Comparison of ENCODE assay signal across 23 mouse cellular contexts in the genomic region with DNA sequence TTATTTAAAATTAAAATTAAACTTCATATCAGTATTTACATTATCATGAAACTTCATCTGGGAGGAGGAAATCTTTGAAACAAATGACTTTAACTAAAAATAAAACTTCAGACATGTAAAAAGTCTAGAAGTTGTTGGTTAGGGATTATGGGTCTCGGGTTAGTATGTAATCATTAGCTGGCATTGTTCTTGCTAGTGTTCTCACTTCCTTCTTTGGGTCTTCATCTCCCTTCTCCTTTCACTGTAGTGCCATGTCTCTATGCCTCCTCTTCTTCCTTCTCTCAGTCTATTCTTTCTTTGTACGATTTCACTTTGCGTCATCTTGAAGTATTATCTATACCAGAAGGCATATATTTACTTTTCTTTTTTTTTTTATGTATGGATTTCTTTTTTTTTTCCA.
"Had no signal": no experiment of that assay in that cellular context is flagged by ENCODE, and none has a peak within 500 bp of the region (broad histone marks: within the 10 kb centered on the region; RNA-seq: fewer than 3 reads in every experiment).

No protein-coding gene starts in this region.

- H3K27me3 ChIP-seq: liver, embryonic 15.5 days; lung, embryonic 15.5 days; megakaryocyte, embryonic 14.5 days; midbrain, embryonic 13.5 days; midbrain, embryonic 15.5 days; neural tube, embryonic 13.5 days; neural tube, embryonic 15.5 days; stomach, embryonic 15.5 days had no signal

- H3K27ac ChIP-seq: liver, embryonic 15.5 days; lung, embryonic 15.5 days; macrophage; midbrain, embryonic 13.5 days; midbrain, embryonic 15.5 days; neural tube, embryonic 13.5 days; neural tube, embryonic 15.5 days; stomach, embryonic 15.5 days; stomach, postnatal 0 days had no signal

- H3K4me1 ChIP-seq: liver, embryonic 15.5 days; megakaryocyte, embryonic 14.5 days had no signal

- H3K36me3 ChIP-seq: liver, embryonic 15.5 days; lung, embryonic 15.5 days; midbrain, embryonic 13.5 days; midbrain, embryonic 15.5 days; neural tube, embryonic 13.5 days; neural tube, embryonic 15.5 days; stomach, embryonic 15.5 days had no signal

- H3K4me3 ChIP-seq: liver, embryonic 15.5 days; lung, embryonic 15.5 days; megakaryocyte, embryonic 14.5 days; midbrain, embryonic 13.5 days; midbrain, embryonic 15.5 days; neural tube, embryonic 13.5 days; neural tube, embryonic 15.5 days; stomach, embryonic 15.5 days had no signal

- ATAC-seq: liver, postnatal 0 days; lung, postnatal 0 days; midbrain, embryonic 13.5 days; midbrain, embryonic 15.5 days had no signal

- H3K9me3 ChIP-seq: liver, embryonic 15.5 days; lung, embryonic 15.5 days; midbrain, embryonic 13.5 days; midbrain, embryonic 15.5 days; neural tube, embryonic 13.5 days; neural tube, embryonic 15.5 days; stomach, embryonic 15.5 days had no signal

- DNase-seq: liver, postnatal 0 days; lung, adult 2 months; lung, postnatal 14 days; lung, postnatal 36 days; retina, postnatal 1 day; right cerebral cortex, adult 18-20 months; right cerebral cortex, postnatal 25 days; right cerebral cortex, postnatal 4 days; spleen, adult 18-20 months; thymus, adult 2 months; thymus, postnatal 25 days; thymus, postnatal 4 days had no signal
